Mouse (Mus musculus) brain, embryonic 18.5 days (tissue): Measurements from ENCODE around the gene Tubgcp3.
"Not testable (repeated sequence)": the region's sequence is repeated elsewhere in the genome, so short reads cannot be mapped to it uniquely, and the experiment has no call there.

Experiments
- DNase-seq: peaks from one replicate; pipeline ENCODE4 v3.0.0-alpha.2; 2012; ENCODE audit warnings: low read depth, low spot score

Gene Tubgcp3

DNA sequence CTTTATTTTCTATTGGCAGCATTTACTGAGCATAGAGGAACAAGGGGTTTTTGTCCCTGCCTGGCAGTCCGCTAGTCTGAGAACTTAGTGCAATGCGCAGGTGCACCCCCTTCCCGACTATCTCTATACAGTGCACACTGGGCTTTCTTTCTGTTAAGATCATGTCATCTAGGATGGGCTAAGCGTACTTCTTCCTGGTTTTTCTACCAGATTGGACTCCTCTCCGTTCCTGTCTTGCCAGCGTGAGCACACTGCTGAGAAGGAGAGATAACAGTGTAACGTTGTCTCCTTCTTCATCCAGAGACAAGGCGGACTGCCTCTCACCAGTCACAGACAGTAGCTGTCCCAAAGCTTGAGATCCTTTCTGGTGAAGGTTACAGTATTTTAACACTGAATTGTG is 27.7 kb downstream of the Tubgcp3 start:
- no peak for DNase-seq

DNA sequence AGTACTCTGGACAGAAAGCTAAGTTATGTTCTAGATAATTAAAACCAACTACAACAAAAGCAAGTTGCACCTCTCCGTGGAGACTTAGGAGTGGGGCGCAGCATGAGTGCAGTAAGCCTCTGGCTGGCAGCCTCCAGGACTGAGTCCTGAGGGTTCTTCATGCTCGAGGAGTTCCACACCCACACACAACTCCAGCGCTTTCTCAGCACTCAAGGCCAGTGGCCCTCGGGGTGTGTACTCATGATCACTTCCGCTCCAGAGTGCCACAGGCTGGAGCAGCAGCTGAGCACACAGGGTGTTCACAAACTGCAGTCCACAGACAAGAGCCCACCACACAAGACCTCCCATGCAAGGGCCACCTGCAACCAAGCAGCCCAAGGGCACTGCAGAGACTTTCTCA is 30.5 kb downstream of the Tubgcp3 start:
- no peak for DNase-seq

GRCm38 (mm10) chr8:12638446-12638845 is 33.6 kb downstream of the Tubgcp3 start:
- DNase-seq = no peak

GRCm38 (mm10) chr8:12635366-12635765 is 36.7 kb downstream of the Tubgcp3 start:
- DNase-seq = no peak

GRCm38 (mm10) chr8:12629079-12629478 is 43.0 kb downstream of the Tubgcp3 start:
- peak; percentile 24 for DNase-seq

DNA sequence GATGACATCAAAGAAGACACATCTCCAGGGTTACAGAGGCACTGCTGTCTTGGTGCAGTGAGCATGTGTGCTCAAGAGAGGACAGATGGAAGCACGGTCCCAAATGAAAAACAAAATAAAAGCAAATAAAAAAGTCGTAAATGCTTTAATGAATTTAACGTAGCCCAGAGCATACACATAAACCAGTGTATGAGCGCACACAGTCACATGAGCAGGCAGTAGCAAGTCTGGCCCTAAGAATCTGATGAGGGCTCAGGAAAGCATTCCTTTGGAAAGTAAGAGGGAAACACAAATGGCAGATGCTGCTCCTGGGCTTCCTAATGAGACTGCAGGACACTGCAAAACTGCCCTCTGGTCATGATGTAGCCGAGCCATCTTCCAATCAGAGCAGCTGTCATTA is 46.2 kb downstream of the Tubgcp3 start:
- no peak for DNase-seq

DNA sequence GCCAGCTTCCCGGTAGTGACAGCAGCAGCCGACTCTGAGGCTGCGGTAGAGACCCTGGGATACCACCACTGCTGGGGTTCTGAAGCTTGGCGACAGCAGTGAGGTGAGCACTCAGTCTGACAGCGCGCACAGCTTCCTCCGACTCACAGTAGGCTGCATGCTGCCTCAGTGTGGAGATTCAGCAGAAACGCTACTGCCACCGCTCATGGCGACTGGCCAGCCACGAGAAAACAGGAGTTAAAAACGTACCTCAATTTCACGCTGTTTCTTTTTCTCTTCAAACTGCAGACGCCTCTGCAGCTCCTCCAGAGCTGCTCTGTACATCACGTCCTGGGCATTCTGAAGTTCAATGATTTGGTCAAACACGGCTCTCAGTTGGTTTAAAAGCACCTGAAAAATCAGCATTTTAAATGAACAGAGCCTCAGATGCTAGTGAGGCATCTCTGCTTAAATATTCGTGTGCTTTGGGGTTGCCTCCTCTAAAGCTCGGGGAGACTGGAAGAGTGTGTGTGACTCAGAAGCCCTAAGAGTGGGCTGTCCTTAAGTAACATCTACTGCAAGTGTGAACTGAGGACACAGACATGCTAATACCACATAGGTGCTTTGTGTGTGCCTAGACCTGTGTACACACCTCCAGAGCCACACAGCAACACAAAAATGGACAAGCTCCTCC is 50.4 kb downstream of the Tubgcp3 start:
- no peak for DNase-seq

DNA sequence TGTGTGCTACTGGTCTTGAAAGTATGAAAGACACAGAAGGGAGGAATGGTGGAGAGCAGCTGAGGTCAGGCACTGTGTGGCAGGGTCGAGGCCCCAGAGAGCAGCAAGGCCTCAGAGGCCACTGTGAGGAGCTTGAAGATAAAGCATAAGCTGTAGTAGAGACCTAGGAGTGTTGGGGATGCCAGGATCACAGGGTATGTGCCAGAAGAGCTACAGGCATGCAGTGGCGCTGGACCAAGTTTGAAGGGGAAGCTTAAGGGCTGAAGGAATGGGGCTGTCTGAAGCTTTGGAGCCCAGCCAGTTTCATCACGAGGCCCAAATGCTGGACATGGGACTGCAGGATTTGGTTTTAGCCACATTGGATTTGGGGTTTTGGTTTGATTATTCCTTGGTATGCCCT is 54.7 kb downstream of the Tubgcp3 start:
- DNase-seq = not testable (repeated sequence)

- no peak for DNase-seq
Measured at GRCm38 (mm10) chr8:12613201-12613600, 58.8 kb downstream of the Tubgcp3 start.

DNA sequence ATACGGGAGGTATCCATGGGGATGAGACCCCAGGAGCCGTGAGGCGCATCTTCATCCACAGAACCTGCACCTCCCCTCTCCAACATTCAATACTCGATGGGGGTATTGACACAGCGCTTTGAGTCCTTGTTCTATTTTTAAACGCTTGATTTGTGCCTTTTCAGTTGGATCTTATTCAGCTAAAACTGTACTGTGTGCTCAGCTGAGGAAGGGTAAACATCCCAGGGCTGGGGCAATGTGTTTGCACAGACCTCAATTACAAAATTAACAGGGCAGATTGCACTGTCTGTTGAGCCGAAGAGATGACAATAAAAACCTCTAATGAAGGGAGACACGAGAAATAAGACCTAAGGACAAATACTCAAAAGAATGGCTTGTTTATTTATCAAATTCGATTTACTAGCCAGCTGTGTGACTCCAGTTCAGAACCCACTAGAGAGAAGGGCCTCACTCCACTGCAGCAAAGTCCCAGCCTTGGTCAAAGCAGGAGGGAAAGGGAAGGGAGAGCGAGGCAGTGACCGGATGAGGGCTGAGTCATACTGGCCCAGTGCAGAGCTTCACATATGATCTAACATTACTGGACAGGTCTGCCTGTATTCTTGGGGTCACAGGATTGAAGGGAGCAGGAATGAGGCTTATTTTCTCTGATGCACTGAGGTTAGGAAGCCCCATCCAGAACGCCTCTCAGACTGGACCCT is 62.1 kb downstream of the Tubgcp3 start:
- no peak for DNase-seq

GRCm38 (mm10) chr8:12608810-12609209 is 63.2 kb downstream of the Tubgcp3 start:
- DNase-seq = no peak

DNA sequence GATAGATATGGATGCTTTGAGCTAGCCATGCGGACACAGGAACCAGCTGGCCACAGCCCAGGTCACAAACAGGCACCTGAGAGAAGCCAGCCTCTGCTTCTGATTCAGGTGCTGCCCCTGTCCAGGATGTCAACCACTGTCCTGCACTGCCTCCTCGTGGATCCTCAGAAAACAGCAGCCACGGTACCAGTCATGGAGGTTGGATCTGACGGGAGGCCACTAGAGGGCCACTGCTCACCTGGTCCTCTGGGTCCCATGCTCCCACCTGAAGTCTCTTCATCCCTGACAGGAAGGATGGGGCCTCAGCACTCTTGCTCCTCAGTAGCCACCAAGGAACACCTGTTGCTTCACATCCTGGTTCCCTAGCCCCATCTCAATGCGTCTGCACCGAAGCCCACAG is 64.8 kb downstream of the Tubgcp3 start:
- DNase-seq = no peak

DNA sequence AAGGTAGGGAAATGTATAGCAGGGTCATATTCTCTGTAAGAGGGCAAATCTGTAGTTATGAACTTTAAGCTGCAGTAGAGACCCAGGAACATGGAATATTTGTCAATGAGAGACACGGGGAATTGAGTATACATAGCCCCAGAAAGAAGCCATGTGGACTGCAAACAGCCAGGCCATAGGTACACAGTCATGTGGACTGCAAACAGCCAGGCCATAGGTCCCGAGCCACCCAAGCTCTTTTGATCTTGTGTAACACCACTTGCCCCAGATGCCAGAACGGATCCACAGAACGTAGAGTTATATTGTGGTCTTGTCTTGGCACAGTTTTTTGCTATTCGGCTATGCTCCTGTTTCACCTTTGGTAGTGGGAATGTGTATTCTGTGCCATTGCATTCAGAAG is 88.3 kb downstream of the Tubgcp3 start:
- no peak for DNase-seq

- DNase-seq = not testable (repeated sequence)
Measured at GRCm38 (mm10) chr8:12579339-12579999, 92.6 kb downstream of the Tubgcp3 start.

DNA sequence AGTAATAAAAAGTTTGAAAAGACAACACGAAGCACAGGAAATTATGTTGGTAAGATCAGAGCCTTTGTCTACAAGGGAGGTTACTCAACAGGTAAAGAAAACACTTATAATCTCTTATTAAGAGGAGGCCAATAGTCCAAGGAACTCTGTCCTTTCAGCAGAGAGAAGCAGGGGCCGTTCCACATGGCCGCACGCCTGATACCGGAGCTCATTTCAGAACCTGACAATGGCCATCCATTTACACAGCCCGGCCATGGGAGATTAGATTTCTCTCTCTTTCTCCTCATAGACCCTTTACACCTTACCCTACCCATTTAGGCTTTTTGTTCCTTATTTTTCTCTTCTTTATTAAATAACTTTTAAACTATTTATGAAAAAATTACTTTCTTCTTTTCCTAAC is 95.3 kb downstream of the Tubgcp3 start:
- DNase-seq = no peak

DNA sequence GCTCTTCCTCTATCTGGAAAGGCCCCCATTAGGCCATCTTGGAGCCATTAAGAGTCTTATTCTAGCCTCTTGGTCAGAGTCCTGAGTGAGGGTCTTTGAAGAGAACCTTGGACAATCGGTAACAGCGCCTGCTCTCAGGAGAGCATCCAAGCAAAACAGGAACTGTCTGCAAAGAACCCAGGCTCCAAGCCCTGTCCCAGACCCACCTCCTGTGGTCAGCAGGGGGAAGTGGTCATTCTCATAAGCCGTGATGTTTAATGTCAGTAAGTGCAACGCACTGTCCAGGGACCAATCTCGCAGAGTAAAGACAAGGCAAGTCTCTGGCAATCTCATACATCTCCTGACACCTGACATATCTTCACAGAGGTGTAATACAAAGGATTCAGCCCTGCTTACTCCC is 96.0 kb downstream of the Tubgcp3 start:
- no peak for DNase-seq

DNA sequence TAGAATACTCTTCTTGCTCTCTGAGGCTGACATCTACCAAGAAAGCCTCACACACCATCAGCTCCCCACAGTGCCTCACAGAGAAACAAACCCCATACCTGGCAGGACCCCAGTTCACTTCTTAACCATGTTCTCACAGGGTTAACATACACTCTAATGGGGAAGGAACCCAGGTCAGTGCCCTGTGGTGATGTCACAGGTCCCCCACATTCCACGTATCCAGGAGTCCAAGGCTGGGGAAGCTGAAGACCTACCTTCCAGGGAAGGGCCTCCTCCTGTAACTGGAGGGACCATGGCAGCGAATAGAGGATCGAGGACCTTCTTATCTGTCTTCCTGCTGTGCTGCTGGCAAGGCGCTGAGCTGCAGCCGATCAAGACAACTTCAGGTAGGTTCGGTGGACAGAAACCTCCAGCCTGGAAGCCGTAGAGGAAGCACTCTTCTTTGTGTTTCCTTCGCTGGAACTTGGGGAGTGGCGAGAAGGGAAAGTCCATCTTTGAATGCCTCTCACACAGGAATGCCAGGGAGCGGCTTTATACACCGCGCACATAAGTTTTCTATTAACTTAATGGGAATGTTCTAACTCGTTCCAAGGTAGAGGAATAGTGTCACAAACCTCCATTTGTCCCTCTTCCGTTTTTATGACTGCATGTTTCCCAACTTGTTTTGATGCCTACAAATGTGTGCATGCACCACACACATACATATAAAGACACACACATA is 99.1 kb downstream of the Tubgcp3 start, which contains the start of gene Spaca7:
TSS of gene Spaca7 (plus strand) at position 216 of the 721 bp plus-strand sequence.
- no peak for DNase-seq

DNA sequence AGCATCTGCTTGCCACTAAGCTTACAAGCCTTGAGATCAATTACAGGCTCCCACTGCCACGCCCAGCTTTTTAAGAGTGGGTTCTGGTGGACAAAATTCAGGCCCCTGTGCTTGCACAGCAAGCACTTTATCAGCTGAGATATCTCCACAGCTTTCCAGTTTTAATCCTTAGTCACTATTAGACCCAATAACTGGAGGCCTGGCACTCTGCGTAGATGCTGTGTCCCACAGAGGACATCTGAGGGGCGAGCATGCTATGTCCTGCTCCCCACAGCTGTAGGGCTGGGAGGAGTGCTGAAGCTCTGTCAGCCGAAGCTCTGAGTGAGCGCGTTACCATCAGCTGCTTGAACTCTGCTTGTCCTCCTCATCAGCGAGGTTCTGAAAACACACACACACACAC is 105.5 kb downstream of the Tubgcp3 start:
- no peak for DNase-seq

DNA sequence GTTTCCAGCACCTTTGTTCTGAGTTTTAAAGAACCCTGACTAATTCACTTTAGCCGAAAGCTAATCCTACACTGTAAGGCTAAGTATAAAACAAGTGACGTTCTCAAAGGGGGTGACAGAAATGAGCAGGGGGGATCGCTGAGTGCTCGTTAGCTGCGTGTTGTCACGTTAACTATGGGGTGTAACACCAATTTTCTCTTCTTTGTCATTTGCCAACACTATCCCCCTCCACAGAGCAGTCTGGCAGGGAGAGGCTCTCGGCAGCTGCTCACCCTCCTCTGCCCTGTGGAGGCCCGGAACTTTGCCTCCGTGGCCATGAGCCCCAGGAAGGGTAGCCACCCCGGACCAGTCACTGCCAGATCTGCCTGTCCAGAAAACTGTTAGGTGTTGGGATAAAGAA is 106.6 kb downstream of the Tubgcp3 start:
- DNase-seq = no peak

DNA sequence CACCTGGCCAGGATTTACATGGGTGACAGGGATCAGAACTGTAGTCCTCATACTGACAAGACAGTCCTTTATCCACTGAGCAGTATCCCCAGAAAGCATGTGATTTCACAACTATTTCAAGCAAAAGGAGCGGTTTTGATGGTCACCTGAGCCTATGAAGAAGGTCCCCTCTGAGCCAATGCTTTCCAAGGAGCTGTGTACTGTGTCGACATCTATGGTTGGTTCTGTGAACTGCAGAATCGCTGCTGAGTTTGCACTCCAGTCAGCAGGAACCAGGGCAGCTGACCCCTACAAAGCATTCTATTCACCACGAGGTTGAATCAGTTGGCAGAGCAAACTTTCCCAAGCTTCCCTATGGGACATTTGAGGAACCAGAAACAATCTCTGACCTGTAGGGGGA is 107.7 kb downstream of the Tubgcp3 start:
- DNase-seq = peak; percentile 40
